Mouse (Mus musculus) intestine, embryonic 16.5 days (tissue): ENCODE measurements around the gene Txn2. TPM values are rescaled to one million over a fixed set of nuclear protein-coding genes. Genes with fewer than 3 reads are reported as not detected.

Source experiments
- ATAC-seq: fragments of 200-750 bp; cut with Nextera tagmentation; 2 replicates; pipeline ENCODE4 v1.8.0; 2017; ENCODE audit warnings: moderate TSS enrichment, moderate library complexity
- H3K27ac ChIP-seq: fragments of 300-500 bp; sonication (generic); 2 replicates; pipeline ENCODE4 v1.5.1; 2014; ENCODE audit warnings: mild to moderate bottlenecking, low read length
- H3K27me3 ChIP-seq: fragments of 300-500 bp; sonication (generic); replicated peaks from 2 replicates; pipeline ENCODE4 v1.6.1; 2014; ENCODE audit warnings: low read length, control low read depth, mixed read lengths; ENCODE audit not compliant: control insufficient read depth, insufficient read depth
- H3K36me3 ChIP-seq: fragments of 300-500 bp; sonication (generic); 2 replicates; pipeline ENCODE4 v1.6.1; 2014; ENCODE audit warnings: low read length, control low read depth; ENCODE audit not compliant: control insufficient read depth, insufficient read depth
- H3K4me1 ChIP-seq: fragments of 300-500 bp; sonication (generic); 2 replicates; pipeline ENCODE4 v1.6.1; 2014; ENCODE audit warnings: low read length, control low read depth, mixed read lengths; ENCODE audit not compliant: control insufficient read depth, insufficient read depth
- H3K4me2 ChIP-seq: fragments of 300-500 bp; sonication (generic); 2 replicates; pipeline ENCODE4 v1.6.1; 2014; ENCODE audit warnings: low read depth, low read length, control low read depth
- H3K4me3 ChIP-seq: fragments of 300-500 bp; sonication (generic); 2 replicates; pipeline ENCODE4 v1.5.1; 2014; ENCODE audit warnings: mild to moderate bottlenecking, low read length
- H3K9ac ChIP-seq: fragments of 300-500 bp; sonication (generic); 2 replicates; pipeline ENCODE4 v1.6.1; 2014; ENCODE audit warnings: low read depth, low read length
- H3K9me3 ChIP-seq: fragments of 300-500 bp; sonication (generic); 2 replicates; pipeline ENCODE4 v1.6.1; 2016; ENCODE audit warnings: low read length, control low read depth; ENCODE audit not compliant: control insufficient read depth
- WGBS: fragments of 180-500 bp; shearing (Covaris S2); extraction: QIAGEN DNeasy Blood & Tissue Kit; methylation state at CpG from one replicate; pipeline ENCODE4 v1.1.7; 2014; 5-methylcytosine and 5-hydroxymethylcytosine counted together
- polyA plus RNA-seq: library from polyadenylated mRNA; unstranded; fragments of >200 nt; fragmentation: Nextera tagmentation; extraction: Ambion mirVana; gene quantifications from 2 replicates; pipeline ENCODE4 v1.2.1, GENCODE M21; 2015

Txn2 gene
- polyA plus RNA-seq, 1 experiment from 2014 or later, result 388 TPM

DNA sequence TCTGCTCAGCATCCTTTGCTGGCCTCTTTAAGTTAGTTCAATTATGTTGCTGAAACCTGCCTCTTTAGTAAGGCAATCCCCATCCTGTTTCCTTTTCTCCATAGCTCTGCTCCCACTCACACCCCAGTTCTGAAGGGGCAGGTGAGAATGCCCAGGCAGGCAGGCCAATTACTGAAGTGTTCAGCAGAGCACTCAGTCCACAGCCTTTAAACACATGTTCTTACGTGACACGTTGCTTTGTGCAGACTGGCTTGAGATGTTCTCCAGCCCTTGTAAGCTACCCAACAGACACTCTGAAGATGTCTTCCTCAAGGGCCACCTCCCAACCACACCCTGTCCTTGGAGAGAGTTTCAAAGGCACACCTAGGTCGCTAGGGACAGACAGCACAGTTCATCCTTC is 29.3 kb upstream of the Txn2 start:
- Histone ChIP-seq H3K9ac (no peak overlapping the region), H3K4me1 (peaks cover 17% of the 10 kb centered on the region), H3K36me3 (peaks cover 36% of the 10 kb centered on the region), H3K27ac (no peak overlapping the region), H3K4me3 (no peak overlapping the region), H3K9me3 (no peaks in the 10 kb centered on the region), H3K4me2 (no peak overlapping the region), H3K27me3 (peaks cover 12% of the 10 kb centered on the region)
- ATAC-seq, result no peak
- 57% methylated on average over 3 of the region's 3 CpGs for WGBS

- 44% methylated on average over 5 of the region's 5 CpGs for WGBS
- Histone ChIP-seq H3K36me3 (peaks cover 32% of the 10 kb centered on the region), H3K27ac (no peak overlapping the region), H3K4me1 (peaks cover 17% of the 10 kb centered on the region), H3K4me3 (no peak overlapping the region), H3K9ac (no peak overlapping the region), H3K27me3 (peaks cover 12% of the 10 kb centered on the region), H3K4me2 (no peak overlapping the region), H3K9me3 (no peaks in the 10 kb centered on the region)
- no peak for ATAC-seq
Observed at GRCm38 (mm10) chr15:77957625-77958024, 28.8 kb upstream of the Txn2 start.

DNA sequence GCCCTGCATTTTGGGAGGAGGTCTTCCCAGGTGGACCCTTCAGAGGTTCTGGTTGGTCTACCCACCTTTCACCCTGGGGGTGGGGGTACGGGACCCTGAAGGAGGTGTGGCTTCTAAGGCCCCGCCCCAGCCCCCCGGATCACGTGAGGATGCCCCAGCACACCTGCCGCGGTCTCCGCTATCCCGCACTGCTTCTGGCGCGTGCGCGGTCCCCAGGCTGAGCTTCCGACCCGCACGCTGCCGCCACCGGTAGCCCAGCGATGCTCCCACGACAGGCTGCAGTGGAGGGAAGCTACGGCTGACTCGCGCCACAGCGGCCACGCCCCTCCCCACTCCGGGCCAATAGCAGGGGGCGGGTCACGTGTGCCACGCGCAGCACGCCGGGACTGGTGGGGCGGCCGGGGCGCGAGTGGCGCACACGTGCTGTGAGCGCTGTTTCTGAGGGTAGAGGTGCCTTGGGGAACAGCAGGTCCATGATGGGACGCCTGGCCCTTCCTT is 27.6 kb upstream of the Txn2 start, which contains the start of gene Foxred2:
TSS of gene Foxred2 (minus strand) at position 319 of the 498 bp plus-strand sequence.
- H3K9ac ChIP-seq, result peak within 1 kb of the TSS; percentile 55
- H3K4me3 ChIP-seq, result peak within 1 kb of the TSS; percentile 58
- ATAC-seq, result peak; percentile 89
- WGBS, result under 1% methylated on average over 39 of the region's 39 CpGs
- H3K27ac ChIP-seq, result no peak within 1 kb of the TSS
- H3K9me3 ChIP-seq, result no peaks in the 10 kb centered on the region
- peaks cover 17% of the 10 kb centered on the region for H3K4me1 ChIP-seq
- peak within 1 kb of the TSS; percentile 96 for H3K4me2 ChIP-seq
- H3K27me3 ChIP-seq, result peaks cover 12% of the 10 kb centered on the region
- H3K36me3 ChIP-seq, result peaks cover 27% of the 10 kb centered on the region

DNA sequence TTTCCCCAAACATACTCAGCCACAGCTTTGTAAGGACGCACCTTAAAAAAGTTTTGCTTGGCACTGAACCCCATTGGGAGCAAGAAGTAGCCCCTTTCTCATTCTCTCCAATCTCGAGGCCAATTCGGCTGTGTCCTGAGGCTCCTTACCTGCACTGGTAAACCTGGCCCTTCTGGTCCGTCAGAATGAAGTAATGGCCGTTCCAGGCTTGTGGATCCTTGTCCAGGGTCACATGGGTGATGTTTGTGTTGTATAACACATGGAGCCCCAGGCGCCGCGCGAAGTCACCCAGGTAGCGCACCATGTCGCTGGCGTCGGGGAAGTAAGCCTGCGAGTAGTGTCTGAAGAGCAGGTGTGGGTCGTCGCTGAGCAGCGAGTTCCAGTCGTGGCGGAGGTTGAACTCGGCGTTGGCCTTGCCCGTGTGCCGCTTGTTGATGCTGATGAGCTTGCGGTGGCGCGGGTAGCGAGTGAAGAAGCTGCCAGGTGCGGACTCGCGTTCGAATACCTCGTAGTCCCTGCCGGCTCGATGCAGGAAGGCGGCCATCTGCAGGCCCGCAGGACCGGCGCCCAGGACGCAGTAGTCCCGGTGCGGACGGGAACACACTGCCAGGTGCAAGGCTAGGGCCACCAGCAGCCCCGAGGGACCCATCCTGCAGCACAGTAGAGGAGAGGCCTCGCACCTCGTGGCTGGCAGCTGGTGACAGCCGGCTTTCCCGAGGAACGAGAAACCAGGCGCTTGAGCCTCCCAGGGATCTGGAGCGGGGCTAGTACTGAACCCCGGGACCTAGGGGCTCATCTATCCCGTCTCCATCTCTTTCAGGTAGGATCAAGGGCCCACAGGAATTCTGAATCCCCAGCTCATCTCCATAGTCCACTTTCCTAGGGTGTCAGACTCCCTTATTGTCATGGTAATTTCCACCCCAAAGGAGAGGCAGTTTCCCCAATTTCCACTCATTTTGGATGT is 26.9 kb upstream of the Txn2 start:
- Histone ChIP-seq H3K9me3 (no peaks in the 10 kb centered on the region), H3K9ac (peak overlapping the region; percentile 55), H3K4me3 (peak overlapping the region; percentile 58), H3K4me2 (peak overlapping the region; percentile 96), H3K36me3 (peaks cover 22% of the 10 kb centered on the region), H3K27me3 (peaks cover 12% of the 10 kb centered on the region), H3K4me1 (peaks cover 17% of the 10 kb centered on the region), H3K27ac (no peak overlapping the region)
- WGBS, result 9% methylated on average over 52 of the region's 52 CpGs
- peak; percentile 12; the same call in 1 of the 2 replicates for ATAC-seq

GRCm38 (mm10) chr15:77954362-77954761 is 25.6 kb upstream of the Txn2 start:
- Histone ChIP-seq H3K9ac (no peak overlapping the region), H3K9me3 (no peaks in the 10 kb centered on the region), H3K27me3 (peaks cover 12% of the 10 kb centered on the region), H3K4me3 (no peak overlapping the region), H3K4me1 (peaks cover 17% of the 10 kb centered on the region), H3K36me3 (peaks cover 9% of the 10 kb centered on the region), H3K4me2 (no peak overlapping the region), H3K27ac (no peak overlapping the region)
- no peak for ATAC-seq
- 95% methylated on average over 2 of the region's 2 CpGs for WGBS

- ATAC-seq, result no peak
- 76% methylated on average over 3 of the region's 3 CpGs for WGBS
Observed at GRCm38 (mm10) chr15:77952921-77953320, 24.1 kb upstream of the Txn2 start.

DNA sequence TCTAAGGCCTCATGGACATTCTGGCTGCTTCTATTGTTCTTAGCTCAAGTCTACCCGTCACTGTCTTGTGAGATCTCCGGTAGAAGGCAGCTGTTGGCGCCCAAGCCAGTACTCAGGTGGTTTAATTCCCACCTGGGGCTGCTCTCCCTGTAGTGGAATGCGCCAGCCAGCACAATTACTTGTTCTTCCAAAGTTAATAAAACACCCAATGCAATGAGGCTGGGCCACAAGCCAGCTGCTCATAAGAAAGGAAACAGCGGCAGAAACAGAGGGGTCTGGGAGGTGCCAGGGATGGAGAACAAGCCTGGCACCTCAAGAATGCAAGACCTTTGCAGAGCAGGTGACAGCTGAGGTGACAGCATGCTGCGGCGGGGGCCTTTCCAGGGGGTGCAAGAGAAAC is 20.3 kb upstream of the Txn2 start:
- Histone ChIP-seq H3K36me3 (no peaks in the 10 kb centered on the region), H3K4me2 (no peak overlapping the region), H3K9ac (no peak overlapping the region), H3K4me3 (no peak overlapping the region), H3K27me3 (no peaks in the 10 kb centered on the region; the same call in 1 of the 2 replicates), H3K9me3 (no peaks in the 10 kb centered on the region), H3K4me1 (no peaks in the 10 kb centered on the region), H3K27ac (no peak overlapping the region)
- WGBS, result 87% methylated on average over 7 of the region's 7 CpGs
- ATAC-seq, result no peak

More at GRCm38 (mm10) chr15:77952921-77953320, 24.1 kb upstream of the Txn2 start:
- Histone ChIP-seq H3K27me3 (peaks cover 12% of the 10 kb centered on the region), H3K27ac (no peak overlapping the region), H3K4me3 (no peak overlapping the region), H3K9me3 (no peaks in the 10 kb centered on the region), H3K4me2 (no peak overlapping the region), H3K9ac (no peak overlapping the region), H3K4me1 (peaks cover 17% of the 10 kb centered on the region), H3K36me3 (no peaks in the 10 kb centered on the region)

GRCm38 (mm10) chr15:77945711-77946110 is 16.9 kb upstream of the Txn2 start:
- H3K27me3 ChIP-seq, result no peaks in the 10 kb centered on the region
- WGBS, result 76% methylated on average over 4 of the region's 4 CpGs
- no peak overlapping the region for H3K4me3 ChIP-seq
- no peaks in the 10 kb centered on the region for H3K4me1 ChIP-seq
- ATAC-seq, result no peak
- no peak overlapping the region for H3K4me2 ChIP-seq
- H3K27ac ChIP-seq, result no peak overlapping the region
- no peak overlapping the region for H3K9ac ChIP-seq
- H3K36me3 ChIP-seq, result no peaks in the 10 kb centered on the region
- H3K9me3 ChIP-seq, result no peaks in the 10 kb centered on the region

GRCm38 (mm10) chr15:77941563-77941962 is 12.8 kb upstream of the Txn2 start:
- Histone ChIP-seq H3K4me2 (no peak overlapping the region), H3K4me1 (no peaks in the 10 kb centered on the region), H3K4me3 (no peak overlapping the region), H3K27ac (no peak overlapping the region), H3K9me3 (no peaks in the 10 kb centered on the region), H3K36me3 (no peaks in the 10 kb centered on the region), H3K9ac (no peak overlapping the region), H3K27me3 (no peaks in the 10 kb centered on the region)
- ATAC-seq, result no peak
- 71% methylated on average over 3 of the region's 3 CpGs for WGBS
